Mouse (Mus musculus) kidney, adult 2 months (tissue): ENCODE measurements around the gene Slc7a14.

Experiments used
- CTCF ChIP-seq: fragments of 200-500 bp; conservative IDR thresholded peaks from 2 replicates; pipeline ENCODE4 v1.5.1; 2011; ENCODE audit warnings: low read depth, mild to moderate bottlenecking, control low read depth, low read length, moderate library complexity, mixed read lengths; ENCODE audit not compliant: insufficient read depth, insufficient read length
- POLR2A ChIP-seq: fragments of 200-500 bp; IDR thresholded peaks from one replicate; pipeline ENCODE4 v1.6.1; 2011; ENCODE audit warnings: low read depth, low read length, control low read depth

DNA sequence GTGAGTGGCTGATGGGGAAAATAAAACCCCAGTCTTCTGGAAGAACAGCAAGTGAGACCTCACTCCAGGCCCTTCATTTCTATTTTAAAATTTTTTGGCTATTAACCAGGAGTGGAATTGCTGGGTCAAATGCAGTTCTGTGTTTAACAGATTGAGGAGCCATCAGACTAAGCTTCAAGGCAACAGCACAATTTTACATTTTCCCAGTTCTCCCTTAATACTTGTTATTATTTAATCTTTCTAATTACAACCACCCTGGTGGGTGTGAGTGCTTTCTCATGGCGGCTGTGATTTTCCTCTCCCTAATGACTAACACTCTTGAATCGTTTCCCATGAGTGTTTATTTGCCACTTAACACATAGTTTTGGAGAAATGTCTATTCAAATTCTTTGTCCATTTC lies 29.1 kb downstream of the Slc7a14 start:
- TF ChIP-seq CTCF (no peak), POLR2A (no peak)
